Mouse (Mus musculus) urinary bladder, postnatal 36 days (tissue): ENCODE measurements around the gene Adgrd1.

Experiments
- DNase-seq, 2 experiments: peaks; one replicate each; pipeline ENCODE4 v3.0.0; 2022; ENCODE audit warnings: low spot score in 2 of 2, mixed read lengths in 1 of 2

Adgrd1 gene

DNA sequence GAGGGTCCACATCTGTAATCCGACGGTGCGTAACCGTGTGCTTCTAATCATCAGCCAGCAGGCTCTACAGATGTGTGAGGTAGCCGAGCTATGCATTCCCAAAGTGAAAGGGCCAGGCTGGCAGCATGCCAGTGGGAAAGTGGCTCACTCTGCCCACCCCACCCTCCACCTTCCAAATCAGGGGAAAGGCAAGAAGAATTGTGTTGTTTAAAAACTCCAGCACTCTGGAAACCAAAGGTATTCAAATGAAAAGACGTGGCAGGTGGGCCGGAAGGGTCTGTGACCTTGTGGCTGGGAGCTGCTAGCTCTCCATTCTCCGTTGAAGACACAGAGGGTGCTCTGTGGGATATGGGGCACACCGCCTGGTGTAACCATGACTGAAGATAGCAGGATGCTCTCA, 100.0 kb downstream of the Adgrd1 start:
- DNase-seq: no peak

DNA sequence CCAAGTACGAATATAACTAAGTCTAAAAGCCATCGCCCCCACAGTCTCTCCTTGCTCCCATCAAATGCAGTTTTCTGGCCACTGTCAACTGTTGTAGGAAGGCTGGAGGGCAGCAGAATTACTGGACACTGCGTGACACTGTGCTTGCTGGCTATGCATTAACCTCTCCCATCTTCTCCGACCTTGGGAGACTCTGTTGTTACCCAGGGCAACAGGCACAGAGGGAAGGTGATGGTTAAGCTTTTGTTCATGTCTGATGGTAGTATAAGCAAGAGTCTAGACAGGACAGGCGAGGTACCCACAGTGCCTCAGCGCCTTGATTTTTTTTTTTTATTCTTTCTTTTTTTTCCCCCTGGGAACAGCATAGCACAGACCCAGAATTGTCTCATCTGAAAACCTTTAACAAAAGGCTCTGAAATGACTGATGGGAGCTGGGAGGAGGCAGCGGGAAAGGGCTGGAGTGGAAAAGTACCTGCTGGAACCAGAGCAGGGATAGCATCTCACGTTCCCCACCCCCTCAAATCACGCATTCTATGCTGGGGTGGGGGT, 100.5 kb downstream of the Adgrd1 start:
- DNase-seq: no peak

DNA sequence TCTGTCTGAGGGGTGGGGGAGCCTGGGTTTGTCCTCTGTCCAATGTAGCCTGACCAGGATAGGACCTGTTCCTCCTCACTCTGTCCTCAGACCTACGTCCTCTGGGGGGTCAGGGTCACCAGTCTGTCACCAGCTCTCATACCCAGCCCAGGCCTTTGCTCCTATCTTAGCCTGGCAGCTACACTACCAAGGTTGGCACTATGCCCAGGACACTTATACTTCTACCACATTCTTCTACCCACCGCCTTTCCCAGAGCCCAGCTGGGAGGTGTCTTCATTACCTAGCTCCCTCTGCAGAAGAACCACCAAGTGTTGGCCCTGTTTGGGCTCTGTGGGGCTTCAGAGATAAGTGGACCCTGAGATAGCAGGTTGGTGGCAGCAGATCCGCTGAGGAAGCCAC, 103.6 kb downstream of the Adgrd1 start:
- no peak for DNase-seq

DNA sequence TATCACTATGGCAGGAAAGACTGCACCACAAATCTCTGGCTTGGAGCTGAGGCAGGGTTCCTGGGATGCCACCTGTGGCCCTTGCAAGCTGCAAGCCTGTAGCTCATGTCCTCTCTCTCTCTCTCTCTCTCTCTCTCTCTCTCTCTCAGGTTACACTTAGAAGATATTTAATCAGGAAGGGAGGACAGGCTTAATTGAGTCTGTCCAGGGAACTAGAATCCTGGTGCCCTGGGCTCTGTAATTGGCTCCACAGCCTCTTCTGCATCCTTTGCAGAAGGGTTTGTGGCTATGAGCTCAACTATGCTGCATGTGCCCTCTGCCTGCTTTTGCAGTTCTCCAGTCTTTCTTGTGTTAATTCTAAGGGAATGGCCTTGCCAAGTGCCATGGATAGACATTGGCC, 111.7 kb downstream of the Adgrd1 start:
- no peak for DNase-seq

DNA sequence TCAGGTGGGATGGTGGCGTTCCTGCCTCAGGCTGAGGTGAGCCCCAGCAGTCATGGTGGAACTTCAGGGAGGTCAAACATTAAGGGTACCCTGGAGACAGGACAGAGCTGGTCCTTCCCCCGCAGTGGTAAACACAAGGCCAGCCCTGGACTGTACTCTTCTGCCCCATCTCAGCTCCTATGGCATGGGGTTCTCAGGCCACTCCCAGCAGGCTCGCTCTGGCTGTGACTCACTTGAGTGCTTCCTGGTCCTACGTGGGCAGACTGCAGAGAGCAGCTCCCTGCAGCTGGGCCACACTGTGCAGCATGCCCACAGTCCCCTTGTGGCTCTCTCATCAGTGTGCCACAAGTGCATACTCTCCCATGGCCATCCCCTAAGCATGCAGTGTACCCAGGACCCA, 112.3 kb downstream of the Adgrd1 start:
- no peak for DNase-seq

DNA sequence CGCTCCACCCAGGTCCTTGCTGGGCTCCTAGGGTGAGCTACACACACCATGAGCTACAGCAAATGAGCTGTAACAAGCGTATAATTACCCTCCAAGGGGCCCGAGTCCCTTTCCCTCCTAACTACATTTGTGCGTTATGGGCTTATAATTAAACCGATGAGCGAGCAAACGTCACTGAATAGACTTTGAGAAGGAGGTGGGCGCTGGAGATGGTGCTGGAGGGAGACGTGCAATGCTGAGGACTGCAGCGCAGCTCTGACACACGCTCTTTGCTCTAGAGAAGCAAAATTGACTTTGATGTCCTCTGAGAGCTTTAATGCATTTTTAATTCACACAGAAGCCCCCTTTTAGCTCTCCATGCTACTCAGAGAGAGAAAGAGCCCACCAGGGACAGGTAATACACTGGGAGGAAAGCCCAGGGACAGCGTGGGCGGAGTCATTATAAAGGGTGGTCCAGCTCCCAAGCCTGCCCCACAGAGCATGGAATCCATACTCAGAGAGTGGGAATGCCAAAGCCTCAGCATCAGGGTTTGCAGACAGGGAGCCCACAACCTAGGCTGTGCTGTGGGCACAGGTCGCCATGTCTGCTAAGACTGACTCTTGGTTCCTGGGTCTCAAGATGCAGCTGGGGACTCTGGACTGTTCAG, 115.0 kb downstream of the Adgrd1 start:
- no peak for DNase-seq

DNA sequence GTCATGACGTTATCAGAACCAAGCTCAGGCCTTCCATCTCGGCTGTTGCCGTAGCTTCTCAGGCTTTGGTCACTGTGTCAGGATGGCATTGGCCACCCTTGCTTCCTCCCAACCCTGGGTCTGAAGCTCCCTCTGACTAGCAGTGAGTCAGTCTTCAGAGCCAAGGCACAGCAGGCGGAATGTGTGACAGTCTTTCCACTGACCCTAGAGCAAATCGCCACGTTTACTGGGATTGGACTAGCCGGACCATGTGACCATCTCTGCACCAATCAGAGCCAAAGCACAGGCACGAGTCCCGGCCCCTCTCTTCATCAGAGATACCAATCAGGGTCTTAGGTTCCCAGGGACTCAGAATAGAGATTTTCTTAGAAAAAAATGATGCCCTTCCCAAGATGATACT, 117.5 kb downstream of the Adgrd1 start:
- DNase-seq: no peak

DNA sequence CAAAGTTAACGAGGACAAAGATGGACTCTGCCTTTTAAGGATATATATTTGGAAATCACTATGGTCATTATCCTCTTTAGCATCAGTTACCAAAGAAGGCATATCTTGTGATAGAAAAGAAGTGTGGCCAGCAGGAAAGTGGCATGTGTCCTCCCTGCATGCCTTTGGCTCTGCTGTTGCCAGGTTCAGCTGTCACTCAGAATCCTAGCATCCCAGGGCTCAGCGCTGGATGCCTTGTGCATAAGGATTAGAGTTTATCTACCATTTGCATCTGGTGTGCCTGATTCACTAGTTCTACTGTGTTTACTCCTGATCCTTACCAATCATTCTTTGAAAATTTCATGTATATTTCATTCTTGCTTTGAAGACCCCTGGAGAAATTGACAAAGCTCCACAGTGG, 119.5 kb downstream of the Adgrd1 start:
- DNase-seq: no peak

DNA sequence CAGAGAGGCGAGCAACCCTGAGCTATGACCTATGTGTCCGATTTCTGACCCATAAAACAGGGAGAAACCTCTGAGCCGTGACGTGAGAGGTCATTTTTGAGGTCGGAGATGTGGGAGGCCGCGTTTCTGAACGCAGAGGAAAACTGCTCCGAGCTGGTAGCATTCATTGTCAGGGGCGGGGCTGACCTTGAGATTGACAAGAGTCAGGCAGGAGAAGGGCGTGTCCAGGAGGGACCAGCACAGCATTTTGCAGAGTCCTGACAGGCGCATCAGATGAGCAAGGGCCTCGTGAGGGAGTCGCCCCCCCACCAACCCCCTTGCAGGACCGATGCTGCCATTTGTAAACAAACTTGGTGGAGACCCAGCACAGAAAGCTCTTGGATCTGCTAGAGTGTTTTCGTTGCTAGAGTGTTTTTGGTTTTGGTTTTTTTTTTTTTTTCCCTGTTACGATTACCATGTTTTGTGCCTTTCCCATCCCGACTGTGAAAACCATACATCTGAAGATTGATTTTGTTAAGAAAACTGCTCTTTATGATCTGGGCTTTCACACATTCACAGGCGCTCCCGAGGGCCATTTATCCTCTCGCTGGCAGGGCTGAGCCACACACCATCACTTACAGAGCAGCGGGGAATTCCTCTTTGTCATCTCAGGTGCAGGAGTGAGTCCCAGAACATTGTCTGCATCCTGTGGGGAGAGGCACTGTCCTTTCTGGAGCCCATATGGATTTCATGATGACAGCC, 121.1 kb downstream of the Adgrd1 start:
- no peak for DNase-seq

DNA sequence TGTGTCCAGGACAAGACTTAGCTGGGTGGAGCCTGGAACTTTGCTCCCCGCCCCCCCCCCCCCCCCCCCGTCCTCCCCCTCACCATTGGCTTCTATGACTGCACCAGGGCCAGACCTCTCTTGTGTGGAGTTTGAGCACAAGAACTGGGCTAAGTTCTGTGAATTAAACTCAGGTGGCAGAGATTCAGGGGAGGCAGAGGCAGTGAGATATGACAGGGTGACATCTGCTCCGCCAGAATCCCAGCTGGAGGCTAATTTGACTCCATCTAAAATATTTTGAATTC, 121.6 kb downstream of the Adgrd1 start:
- no peak for DNase-seq

DNA sequence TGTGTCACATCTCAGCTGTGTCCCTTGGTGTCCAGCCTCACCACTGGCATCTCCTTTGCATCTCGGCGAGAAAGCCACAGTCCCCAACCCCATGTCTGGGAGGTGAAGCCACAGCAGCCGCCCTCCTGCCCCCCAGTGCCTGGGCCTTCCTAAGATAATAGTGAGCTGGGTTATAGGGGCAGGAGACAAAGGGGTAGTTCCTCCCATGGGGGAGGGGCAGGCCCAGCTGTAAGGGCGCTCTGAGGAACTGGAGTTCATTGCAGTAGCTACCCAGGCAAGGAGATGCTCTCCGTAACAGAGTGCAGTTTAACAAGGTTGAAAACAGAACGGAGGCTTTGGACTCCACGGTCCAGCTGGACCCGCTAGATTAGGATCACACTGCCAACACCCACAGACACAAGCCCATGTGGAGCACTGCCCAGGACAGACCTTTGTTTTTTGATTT, 122.0 kb downstream of the Adgrd1 start:
- DNase-seq: no peak

DNA sequence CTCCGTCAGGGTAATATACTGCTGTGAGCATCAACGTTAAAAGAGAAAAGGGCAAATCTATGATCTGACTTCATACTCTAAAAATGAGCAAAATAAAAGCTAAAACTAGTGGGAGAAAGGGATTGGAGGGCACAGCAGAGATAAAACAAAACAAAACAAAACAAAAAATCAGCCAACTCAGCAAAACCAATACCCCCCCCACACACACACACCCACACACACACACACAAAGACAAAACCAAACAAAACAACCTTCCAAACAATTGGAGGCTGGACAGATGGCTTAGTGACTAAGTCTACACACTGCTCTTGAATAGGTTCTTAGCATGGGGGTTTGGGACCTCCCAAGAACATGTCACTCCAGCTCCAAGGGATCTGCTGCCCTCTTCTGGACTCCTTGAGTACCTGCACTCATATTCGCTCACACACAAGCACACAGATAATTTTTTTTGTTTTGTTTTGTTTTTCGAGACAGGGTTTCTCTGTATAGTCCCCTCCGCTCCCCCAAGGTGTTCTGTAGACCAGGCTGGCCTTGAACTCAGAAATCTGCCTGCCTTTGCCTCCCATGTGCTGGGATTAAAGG, 122.7 kb downstream of the Adgrd1 start:
- DNase-seq: no peak

DNA sequence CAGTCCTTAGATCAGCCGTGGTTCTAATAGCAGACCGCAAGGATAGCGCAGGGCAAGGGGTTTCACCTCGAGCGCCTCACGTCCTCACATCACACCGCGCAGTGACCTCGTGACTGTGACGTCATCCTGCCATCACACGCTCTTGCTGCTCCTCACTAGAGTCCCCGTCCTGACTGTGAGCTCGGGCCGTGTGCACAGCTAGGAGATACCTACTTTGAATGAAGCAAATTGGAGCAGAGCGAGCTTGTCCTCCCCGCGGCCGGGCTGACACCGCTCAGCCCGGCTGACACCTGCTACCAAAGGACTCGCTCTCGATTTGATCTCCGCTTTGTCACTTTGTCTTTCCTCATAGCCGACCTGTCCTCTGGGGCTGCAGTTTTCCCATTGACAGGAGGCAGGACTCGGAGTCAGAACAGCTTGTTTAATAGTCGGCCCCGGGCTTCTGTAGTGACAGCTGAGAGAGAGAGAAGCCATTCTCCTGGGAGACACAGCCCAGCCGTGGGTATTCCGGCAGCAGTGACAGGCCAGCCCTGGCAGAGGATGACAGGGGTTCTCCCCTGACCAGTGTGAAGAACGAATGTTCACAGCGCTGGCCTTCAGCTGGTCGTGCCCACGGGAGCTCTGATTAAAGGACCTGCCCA, 129.4 kb downstream of the Adgrd1 start:
- DNase-seq: no peak

DNA sequence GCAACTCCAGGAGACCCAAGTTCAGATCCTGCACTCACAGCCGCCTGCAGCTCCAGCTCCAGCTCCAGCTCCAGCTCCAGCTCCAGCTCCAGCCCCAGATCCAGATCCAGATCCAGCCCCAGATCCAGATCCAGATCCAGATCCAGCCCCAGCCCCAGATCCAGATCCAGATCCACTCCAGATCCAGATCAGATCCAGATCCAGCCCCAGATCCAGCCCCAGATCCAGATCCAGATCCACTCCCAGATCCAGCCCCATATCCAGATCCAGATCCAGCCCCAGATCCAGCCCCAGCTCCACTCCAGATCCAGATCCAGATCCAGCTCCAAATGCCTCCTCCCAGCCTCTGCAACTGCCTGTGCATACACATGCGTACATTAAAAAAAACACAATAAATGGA, 131.6 kb downstream of the Adgrd1 start:
- no peak for DNase-seq

DNA sequence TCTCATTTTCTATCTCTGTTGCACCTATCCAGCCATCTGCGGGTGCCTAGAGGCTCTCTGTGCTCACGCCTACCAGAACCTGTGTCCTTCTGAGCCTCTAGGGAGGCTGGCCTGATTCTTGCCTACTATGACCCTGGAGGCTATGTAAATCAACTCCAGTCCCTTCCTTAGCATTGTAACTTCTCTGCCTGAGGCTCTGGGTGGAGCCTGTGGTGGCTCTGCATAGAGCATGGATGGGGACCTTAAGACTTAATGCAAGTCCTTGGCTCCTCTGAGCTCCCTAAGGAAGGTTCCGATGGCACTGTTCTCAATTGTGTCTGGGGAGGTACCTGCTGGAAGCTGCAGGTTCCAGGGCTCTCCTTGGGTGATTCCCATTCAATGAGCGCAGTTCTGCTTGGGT, 136.8 kb downstream of the Adgrd1 start:
- no peak for DNase-seq

DNA sequence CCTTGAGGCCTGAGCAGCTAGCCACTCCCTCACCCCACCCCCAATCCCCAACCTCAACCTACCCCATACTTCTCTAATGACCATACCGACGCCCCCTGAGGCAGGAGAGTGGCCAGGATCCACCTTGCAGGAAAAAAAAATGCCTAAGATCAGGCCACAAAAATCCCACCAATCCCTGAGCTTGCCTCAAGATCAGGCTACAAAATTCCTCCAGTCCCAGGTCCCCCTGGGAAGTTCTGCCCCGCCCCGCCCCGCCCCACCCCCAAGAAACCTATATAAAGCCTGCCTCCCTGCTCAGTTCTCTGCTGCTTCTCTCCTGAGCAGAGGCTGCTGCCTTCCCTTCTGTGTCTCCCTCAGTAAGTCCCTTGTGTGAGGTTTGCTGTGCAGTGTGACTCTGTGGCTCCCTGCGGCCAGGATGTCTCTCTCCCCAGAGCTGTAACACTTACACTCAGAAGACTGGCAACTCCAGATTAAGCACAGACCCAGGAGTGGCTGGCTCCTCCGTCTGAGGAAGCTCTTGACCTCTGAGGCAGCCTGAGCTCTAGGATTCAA, 137.4 kb downstream of the Adgrd1 start:
- DNase-seq: no peak

DNA sequence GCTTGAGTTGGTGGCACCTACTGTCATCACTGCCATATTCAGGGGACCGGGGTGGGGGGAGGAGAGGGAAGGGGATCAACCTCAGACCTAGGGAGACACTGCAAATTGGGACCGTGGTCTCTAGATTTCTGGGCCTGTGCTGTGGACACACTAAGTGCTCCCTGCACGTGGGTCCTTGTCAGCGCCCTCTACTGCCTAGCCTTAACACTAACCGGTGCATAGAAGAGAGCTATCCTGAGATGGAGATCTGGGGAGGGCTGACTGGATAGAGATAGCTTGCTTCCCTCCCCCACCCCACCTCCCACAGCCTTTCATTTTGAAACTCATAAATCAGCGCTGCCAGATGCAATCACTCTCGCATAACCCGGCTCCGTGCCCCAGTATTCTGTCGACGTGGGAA, 139.8 kb downstream of the Adgrd1 start:
- DNase-seq: no peak

DNA sequence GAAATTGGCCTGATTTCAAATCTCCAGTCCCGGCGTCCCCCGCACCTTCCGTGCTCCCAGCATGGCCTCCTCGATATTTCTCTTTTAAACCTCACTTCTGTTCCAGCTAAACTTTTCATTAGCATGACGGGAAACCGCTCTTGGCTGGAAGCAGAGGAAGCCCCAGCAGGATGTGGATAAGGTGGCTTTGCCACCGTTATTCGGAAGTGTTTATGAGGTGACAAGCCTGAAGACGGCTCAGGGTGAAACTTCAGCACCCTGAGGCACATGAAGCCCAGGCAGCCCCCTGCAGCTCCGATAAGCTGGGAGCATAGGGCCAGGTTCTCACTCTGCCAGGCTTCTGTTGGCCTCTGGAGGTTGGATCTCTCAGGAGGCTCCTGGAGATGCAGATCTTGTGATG, 145.3 kb downstream of the Adgrd1 start:
- no peak for DNase-seq

DNA sequence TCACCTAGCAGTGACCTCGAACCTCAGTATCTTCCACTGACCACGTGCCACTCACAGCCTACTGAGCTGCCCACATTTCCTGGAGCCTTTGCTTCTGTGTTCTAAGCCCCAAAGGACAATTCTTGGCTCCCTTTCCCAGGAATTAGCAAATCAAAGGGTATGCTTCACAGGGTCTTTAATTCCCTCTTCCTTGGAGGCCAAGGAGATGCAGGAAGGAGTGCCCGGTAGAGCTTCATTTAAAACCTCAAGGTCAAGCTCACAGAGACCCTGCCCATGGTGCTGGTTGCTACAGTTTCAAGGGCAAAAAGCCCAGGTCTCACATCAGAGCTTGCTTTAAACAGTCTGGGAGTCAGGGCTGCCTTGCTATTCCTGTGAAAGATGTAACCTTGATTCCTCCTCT, 145.7 kb downstream of the Adgrd1 start:
- DNase-seq: no peak

DNA sequence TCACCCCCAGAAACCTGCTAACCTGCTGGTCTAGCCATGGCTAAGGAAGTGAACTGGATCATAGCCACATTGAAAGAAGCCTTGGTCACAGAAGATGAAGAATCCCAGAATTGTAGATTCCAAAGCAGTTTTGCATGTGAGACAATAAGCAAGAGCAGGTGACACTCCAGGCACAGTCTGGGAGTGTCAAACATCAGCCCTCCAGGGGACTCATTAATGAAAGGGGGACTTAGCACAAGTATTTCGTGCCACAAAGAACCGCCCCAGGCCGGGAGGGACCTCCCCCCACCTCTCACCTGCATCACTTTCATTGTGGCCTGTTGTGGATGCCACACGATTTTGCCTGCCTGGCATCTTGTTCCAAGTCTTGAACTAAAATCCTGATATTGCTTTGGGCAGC, 146.6 kb downstream of the Adgrd1 start:
- DNase-seq: no peak

DNA sequence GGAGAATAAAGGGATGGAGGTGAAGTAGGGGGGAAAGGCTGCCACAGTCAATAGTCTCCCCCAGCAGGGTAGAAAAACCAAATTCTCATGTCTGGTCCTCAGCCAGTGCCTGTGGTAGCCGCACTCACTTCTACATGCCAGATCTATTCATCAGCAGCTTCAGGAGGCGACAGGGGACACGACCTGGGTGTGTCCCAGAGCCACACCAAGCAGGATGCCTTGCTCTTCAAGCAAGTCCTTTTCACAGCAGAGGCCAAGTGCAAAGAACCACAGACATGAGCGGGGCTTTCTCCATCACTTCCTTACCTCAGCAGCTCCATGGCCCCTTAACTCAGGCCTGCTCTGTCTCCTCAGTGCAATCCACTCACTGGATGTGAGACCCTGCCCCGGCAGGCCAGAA, 147.8 kb downstream of the Adgrd1 start:
- no peak for DNase-seq

DNA sequence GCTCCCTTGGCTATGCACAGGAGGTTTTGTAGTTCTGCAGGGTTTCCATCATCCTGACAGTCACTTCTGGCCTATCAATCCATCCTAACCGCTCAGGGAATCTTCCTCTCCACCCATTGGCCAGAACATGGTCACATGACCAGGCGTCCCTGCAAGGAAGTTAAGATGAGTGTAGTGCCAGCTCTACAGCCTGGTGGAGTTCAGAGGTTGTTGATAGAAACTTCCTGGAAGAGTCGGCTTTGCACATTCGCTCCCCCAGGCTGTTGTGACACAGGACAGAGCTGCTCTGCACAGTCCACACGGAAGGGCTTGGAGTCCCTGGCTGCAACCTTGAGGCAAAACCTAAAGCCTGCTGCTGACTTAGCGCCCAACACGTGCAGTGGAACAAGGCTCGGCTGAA, 152.5 kb downstream of the Adgrd1 start:
- DNase-seq: no peak
